Mouse (Mus musculus): ENCODE results near the gene Ogdhl.

The Ogdhl gene

GRCm38 (mm10) chr14:32379395-32380098 is 57.7 kb downstream of the Ogdhl start:
- no peak for DNase-seq (ENCODE audit: low read depth, low spot score)

DNA sequence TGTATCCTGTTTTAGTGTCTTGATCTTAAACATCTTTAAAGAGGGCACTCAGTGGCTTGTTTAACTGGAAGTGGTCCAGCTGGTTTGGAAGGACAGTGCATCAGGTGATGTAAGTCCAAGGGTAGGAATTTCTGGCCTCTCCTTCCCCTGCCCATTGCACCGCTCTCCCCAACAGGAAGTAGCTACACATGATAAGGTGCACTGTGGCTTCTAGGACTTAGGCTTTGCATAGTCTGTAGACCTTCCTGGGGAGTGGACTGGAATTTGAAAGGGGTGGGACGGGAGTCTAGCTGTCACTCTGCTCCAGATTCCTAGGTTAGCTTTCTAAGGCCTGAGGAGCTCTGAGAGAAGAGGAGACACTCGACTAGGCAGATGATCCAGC is 58.3 kb downstream of the Ogdhl start:
- no peak for DNase-seq (ENCODE audit: low read depth, low spot score)

GRCm38 (mm10) chr14:32381066-32381465 is 59.2 kb downstream of the Ogdhl start:
- no peak for DNase-seq (ENCODE audit: low read depth, low spot score)

DNA sequence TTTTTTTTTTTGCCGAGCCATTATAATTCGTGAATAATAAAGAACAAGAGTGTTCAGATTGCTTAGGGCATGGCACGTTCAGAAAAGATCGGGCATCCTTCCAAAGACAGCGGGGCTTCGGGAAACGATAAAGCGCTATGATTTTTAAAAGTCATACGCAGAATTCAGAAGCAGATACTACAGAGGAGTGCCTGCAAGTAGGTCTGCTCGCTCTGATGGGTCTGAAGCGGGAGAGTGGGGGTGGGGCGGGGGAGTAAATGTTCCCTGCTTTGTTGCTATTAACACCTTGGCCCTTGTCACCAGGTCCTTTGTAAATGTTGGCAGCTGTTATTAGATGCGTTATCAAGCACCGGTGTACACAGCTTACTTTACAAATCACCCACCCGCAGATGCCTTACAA is 59.8 kb downstream of the Ogdhl start:
- DNase-seq (ENCODE audit: low read depth, low spot score): no peak

DNA sequence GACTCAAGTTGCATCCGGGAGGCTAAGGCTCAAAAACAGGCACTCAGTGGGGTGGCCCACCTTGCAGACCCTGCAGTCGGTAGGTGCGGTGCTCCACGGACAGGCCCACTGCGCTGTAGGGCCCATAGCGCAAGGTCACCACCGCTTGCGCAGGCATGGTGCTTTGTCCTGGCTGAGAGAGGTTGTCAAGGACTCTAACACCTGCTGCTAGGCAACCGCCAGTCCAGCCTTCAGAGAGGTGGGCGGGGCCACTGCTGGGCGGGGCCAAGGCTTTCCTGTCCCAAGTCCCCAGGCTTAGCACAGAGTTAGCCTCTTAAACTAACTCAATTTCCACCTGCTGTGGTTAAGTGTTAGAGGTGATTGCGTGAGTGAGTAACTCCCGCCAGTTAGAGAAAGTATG is 66.4 kb downstream of the Ogdhl start, which contains the start of gene 1700024G13Rik:
Gene 1700024G13Rik (minus strand): TSS at position 196 of the 400 bp plus-strand sequence.
- no peak for DNase-seq (ENCODE audit: low read depth, low spot score)

All from skeletal muscle tissue, adult 2 months (tissue).